Mouse (Mus musculus) myocyte (in vitro differentiated cells): Measurements from ENCODE around the gene Fxyd6. TPM values are rescaled to one million over a fixed set of nuclear protein-coding genes. Genes with fewer than 3 reads are reported as not detected.

Experiments
- H3K27me3 ChIP-seq: one replicate; pipeline ENCODE4 v1.6.1; 2011; ENCODE audit not compliant: control insufficient read depth, insufficient read depth, insufficient read length
- H3K36me3 ChIP-seq: one replicate; pipeline ENCODE4 v1.6.1; 2011; ENCODE audit not compliant: control insufficient read depth, insufficient read depth
- H3K4me2 ChIP-seq: one replicate; pipeline ENCODE4 v1.6.1; 2011; ENCODE audit warnings: low read depth, control low read depth
- H3K4me3 ChIP-seq: one replicate; pipeline ENCODE4 v1.5.1; 2011; ENCODE audit warnings: mild to moderate bottlenecking, control low read depth, moderate library complexity
- H3K79me2 ChIP-seq: one replicate; pipeline ENCODE4 v1.6.1; 2011; ENCODE audit not compliant: control insufficient read depth, insufficient read depth
- H3ac ChIP-seq: one replicate; pipeline ENCODE4 v1.6.1; 2011; ENCODE audit not compliant: control insufficient read depth, insufficient read length
- CEBPB ChIP-seq: IDR thresholded peaks from 2 replicates; pipeline ENCODE4 v1.6.1; 2011; ENCODE audit warnings: mild to moderate bottlenecking, moderate library complexity; ENCODE audit not compliant: poor library complexity, insufficient read depth, severe bottlenecking
- E2F4 ChIP-seq: IDR thresholded peaks from one replicate; pipeline ENCODE4 v1.6.1; 2011; ENCODE audit warnings: mild to moderate bottlenecking, control low read depth, moderate library complexity; ENCODE audit not compliant: insufficient read depth
- MAX ChIP-seq: IDR thresholded peaks from one replicate; pipeline ENCODE4 v1.6.1; 2011; ENCODE audit warnings: low read depth, mild to moderate bottlenecking, control low read depth
- MYOD1 ChIP-seq, 3 experiments: IDR thresholded peaks; one replicate each; pipeline ENCODE4 v1.6.1; 2011; ENCODE audit warnings: control low read depth in 2 of 3, low read depth in 2 of 3, mild to moderate bottlenecking in 2 of 3, moderate library complexity in 1 of 3; ENCODE audit not compliant: insufficient read length in 2 of 3, control insufficient read depth in 1 of 3
- MYOG ChIP-seq, 3 experiments: IDR thresholded peaks; one replicate each; pipeline ENCODE4 v1.6.1; 2011; ENCODE audit warnings: control low read depth in 2 of 3, low read depth in 2 of 3, mild to moderate bottlenecking in 2 of 3; ENCODE audit not compliant: insufficient read length in 2 of 3, control insufficient read depth in 1 of 3, insufficient read depth in 1 of 3
- POLR2A ChIP-seq: IDR thresholded peaks from one replicate; pipeline ENCODE4 v1.6.1; 2011; ENCODE audit warnings: low read depth, mild to moderate bottlenecking, control low read depth, moderate library complexity; ENCODE audit not compliant: insufficient read length
- POLR2AphosphoS2 ChIP-seq: IDR thresholded peaks from one replicate; pipeline ENCODE4 v1.6.1; 2011; ENCODE audit warnings: low read depth, control low read depth; ENCODE audit not compliant: insufficient read length
- REST ChIP-seq: IDR thresholded peaks from one replicate; pipeline ENCODE4 v1.6.1; 2011; ENCODE audit warnings: mild to moderate bottlenecking, control low read depth, moderate library complexity; ENCODE audit not compliant: insufficient read depth, insufficient read length
- SRF ChIP-seq: IDR thresholded peaks from one replicate; pipeline ENCODE4 v1.6.1; 2011; ENCODE audit warnings: low read depth; ENCODE audit not compliant: control insufficient read depth, insufficient read length
- TCF12 ChIP-seq: IDR thresholded peaks from one replicate; pipeline ENCODE4 v1.6.1; 2011; ENCODE audit warnings: mild to moderate bottlenecking, control low read depth; ENCODE audit not compliant: poor library complexity, insufficient read depth, severe bottlenecking
- TCF3 ChIP-seq: IDR thresholded peaks from one replicate; pipeline ENCODE4 v1.6.1; 2011; ENCODE audit warnings: low read depth, control low read depth; ENCODE audit not compliant: insufficient read length
- USF1 ChIP-seq: IDR thresholded peaks from one replicate; pipeline ENCODE4 v1.6.1; 2011; ENCODE audit warnings: low read depth, mild to moderate bottlenecking, control low read depth, moderate library complexity
- polyA plus RNA-seq: library from polyadenylated mRNA; unstranded; fragments of >200 nt; fragmentation: generic; extraction: Trizol; gene quantifications from one replicate; pipeline ENCODE4 v1.2.1, GENCODE M21; 2012; ENCODE audit warnings: missing spikeins

Gene Fxyd6
- polyA plus RNA-seq, 1 experiment = 0.73 TPM

DNA sequence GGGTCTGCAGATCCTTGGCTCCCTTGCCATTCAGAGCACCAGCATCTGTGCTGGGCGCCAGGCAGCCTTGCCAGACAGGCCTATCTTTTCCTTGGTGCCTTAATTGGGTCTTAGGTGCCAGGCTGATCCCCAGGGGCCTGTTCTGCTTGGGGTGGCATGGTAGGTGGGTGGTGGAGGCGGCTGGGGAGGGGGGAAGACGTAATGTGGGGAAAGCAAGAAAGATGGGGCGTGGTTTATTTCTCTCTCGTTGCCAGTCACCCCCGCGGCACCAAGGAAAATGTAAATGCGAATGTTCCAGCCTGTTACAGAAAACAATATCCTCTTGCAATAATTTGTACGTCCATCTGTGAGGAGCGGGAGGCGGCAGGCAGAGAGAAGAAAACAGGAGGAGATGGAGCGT is 62.7 kb downstream of the Fxyd6 start:
- H3K36me3 ChIP-seq = no peaks in the 10 kb centered on the region
- no peak overlapping the region for H3K4me3 ChIP-seq
- H3ac ChIP-seq = no peak overlapping the region
- peaks cover 47% of the 10 kb centered on the region for H3K27me3 ChIP-seq
- H3K4me2 ChIP-seq = no peak overlapping the region
- no peak for TF ChIP-seq MAX
- TF ChIP-seq REST = no peak
- no peak for TF ChIP-seq TCF12
- TF ChIP-seq TCF3 = no peak
- no peak for TF ChIP-seq E2F4
- TF ChIP-seq MYOD1 (IDR thresholded peaks at IDR 0.05; ENCODE audit: control insufficient read depth in 1 of 3, insufficient read length in 2 of 3, low read depth in 2 of 3) = no peak
- TF ChIP-seq SRF = no peak
- TF ChIP-seq MYOG (IDR thresholded peaks at IDR 0.05; ENCODE audit: control insufficient read depth in 1 of 3, insufficient read depth in 1 of 3, insufficient read length in 2 of 3, low read depth in 2 of 3) = no peak
- no peak for TF ChIP-seq POLR2AphosphoS2
- no peak for TF ChIP-seq POLR2A
- no peaks in the 10 kb centered on the region for H3K79me2 ChIP-seq

DNA sequence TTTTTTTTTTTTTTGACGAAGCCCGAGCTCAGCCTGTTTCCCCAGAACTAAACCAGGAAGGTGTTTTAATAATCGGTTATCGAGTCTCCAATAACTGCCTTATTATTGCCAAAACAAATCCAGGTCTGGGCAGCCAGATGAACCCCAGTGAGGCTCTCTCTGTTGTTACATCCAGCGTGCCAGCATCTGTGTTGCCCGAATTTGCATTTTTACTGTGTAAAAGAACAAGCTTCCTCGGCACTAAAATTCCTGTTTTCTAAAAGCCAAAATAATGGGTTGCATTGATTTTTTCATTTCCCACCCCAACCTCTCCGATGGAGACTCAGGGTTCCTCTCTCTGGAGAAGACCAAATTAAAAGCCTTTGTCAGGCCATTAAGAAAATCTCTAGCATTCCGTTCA is 63.1 kb downstream of the Fxyd6 start:
- H3K4me2 ChIP-seq = no peak overlapping the region
- H3ac ChIP-seq = no peak overlapping the region
- no peaks in the 10 kb centered on the region for H3K79me2 ChIP-seq
- H3K4me3 ChIP-seq = no peak overlapping the region
- TF ChIP-seq MYOG (IDR thresholded peaks at IDR 0.05; ENCODE audit: control insufficient read depth in 1 of 3, insufficient read depth in 1 of 3, insufficient read length in 2 of 3, low read depth in 2 of 3) (no peak), SRF (no peak), CEBPB (no peak), REST (no peak), POLR2AphosphoS2 (no peak), POLR2A (no peak), TCF12 (no peak)
- peaks cover 47% of the 10 kb centered on the region for H3K27me3 ChIP-seq
- H3K36me3 ChIP-seq = no peaks in the 10 kb centered on the region

GRCm38 (mm10) chr9:45434171-45434570 is 64.2 kb downstream of the Fxyd6 start:
- H3K36me3 ChIP-seq = no peaks in the 10 kb centered on the region
- TF ChIP-seq CEBPB = no peak
- no peak for TF ChIP-seq POLR2A
- no peak for TF ChIP-seq TCF12
- no peak for TF ChIP-seq USF1
- TF ChIP-seq E2F4 = no peak
- no peak for TF ChIP-seq MYOG (IDR thresholded peaks at IDR 0.05; ENCODE audit: control insufficient read depth in 1 of 3, insufficient read depth in 1 of 3, insufficient read length in 2 of 3, low read depth in 2 of 3)
- no peak for TF ChIP-seq MAX
- no peak for TF ChIP-seq TCF3
- no peak for TF ChIP-seq SRF
- TF ChIP-seq REST = no peak
- TF ChIP-seq MYOD1 (IDR thresholded peaks at IDR 0.05; ENCODE audit: control insufficient read depth in 1 of 3, insufficient read length in 2 of 3, low read depth in 2 of 3) = no peak
- no peak for TF ChIP-seq POLR2AphosphoS2
- H3K4me2 ChIP-seq = no peak overlapping the region
- H3K4me3 ChIP-seq = no peak overlapping the region
- peaks cover 47% of the 10 kb centered on the region for H3K27me3 ChIP-seq
- H3ac ChIP-seq = no peak overlapping the region
- H3K79me2 ChIP-seq = no peaks in the 10 kb centered on the region

- Histone ChIP-seq H3K4me3 (no peak overlapping the region), H3K27me3 (peaks cover 24% of the 10 kb centered on the region), H3ac (no peak overlapping the region), H3K4me2 (no peak overlapping the region), H3K79me2 (no peaks in the 10 kb centered on the region), H3K36me3 (no peaks in the 10 kb centered on the region)
- TF ChIP-seq POLR2A (no peak), SRF (no peak), MYOG (IDR thresholded peaks at IDR 0.05; ENCODE audit: control insufficient read depth in 1 of 3, insufficient read depth in 1 of 3, insufficient read length in 2 of 3, low read depth in 2 of 3) (no peak), MYOD1 (IDR thresholded peaks at IDR 0.05; ENCODE audit: control insufficient read depth in 1 of 3, insufficient read length in 2 of 3, low read depth in 2 of 3) (no peak), CEBPB (no peak), MAX (no peak)
Measured at GRCm38 (mm10) chr9:45439025-45439424, 69.0 kb downstream of the Fxyd6 start.

DNA sequence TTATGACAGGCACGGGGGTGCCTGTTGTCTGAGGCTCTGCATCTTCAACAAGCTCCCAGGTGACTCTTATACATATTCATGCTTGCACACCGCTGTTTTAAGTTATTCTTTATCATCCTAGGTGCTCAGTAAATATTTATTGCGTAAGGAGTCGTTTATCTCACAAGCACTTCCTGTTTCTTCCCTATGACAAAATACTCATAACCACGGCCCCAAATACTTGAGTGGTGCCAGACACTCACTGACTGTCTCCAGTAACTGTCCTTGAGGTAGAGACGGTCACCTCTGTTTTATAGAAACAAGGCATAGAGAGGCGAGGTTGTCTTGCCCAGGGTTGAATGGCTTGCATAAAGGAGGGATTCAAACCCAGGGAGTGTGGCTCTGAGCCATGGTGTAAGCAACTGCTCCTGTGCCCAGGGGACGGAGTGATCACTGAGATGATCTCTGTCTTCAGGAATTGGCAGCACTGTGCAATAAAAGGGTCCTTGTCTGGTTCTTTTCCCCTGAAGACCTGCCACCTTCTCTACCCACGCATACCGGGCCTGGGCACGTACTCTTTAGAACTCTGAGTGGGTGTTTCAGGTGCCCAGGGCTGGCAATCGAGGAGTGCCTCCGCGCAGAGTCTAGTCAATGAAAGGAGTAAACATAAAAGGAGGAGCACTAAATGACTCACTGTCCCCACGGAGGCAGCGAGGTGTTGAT is 70.2 kb downstream of the Fxyd6 start:
- Histone ChIP-seq H3ac (no peak overlapping the region), H3K36me3 (no peaks in the 10 kb centered on the region), H3K79me2 (no peaks in the 10 kb centered on the region), H3K4me2 (no peak overlapping the region), H3K4me3 (no peak overlapping the region), H3K27me3 (peaks cover 17% of the 10 kb centered on the region)
- TF ChIP-seq TCF3 (no peak), E2F4 (no peak), CEBPB (no peak), SRF (no peak)
